Mouse (Mus musculus): ENCODE results near the gene Nln.

Nln gene

DNA sequence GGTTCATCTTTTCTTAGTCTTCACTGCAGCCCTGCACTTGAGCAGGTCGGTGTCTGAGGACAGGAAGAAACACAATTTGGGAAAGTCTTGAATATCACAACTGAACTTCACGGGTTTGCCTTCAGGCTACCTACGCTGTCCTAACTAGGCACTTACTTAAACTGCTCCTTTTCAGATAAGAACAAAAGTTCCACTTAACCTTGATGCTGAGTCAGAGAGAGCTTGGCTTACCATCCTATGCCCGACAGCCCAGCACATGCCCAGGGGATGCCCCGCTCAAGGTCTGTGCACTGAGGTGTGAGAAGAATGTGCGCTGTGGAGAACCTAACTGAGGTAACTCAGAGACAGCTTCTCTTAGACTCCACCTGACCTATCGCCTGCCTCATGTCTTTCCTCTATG, 67.9 kb downstream of the Nln start:
- DNase-seq (ENCODE audit: low spot score): no peak

DNA sequence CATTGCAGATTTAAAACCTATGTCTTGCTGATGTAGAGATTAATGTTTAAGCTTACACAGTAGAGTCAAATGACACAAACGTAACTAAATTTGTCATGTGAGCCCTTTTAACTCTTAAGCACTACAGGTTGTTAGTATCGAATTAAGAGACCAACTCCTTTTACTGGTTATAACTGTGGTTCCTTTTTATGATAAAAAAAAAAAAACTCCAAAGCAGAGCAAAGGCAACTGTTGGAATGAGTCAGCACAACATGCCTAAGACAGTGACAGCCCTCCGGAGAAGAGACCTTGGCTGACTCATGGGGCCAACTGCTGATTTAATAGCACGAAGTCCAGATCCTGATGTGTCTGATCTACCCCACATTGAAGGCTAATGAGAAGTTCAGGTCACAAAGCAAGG, 68.5 kb downstream of the Nln start:
- DNase-seq (ENCODE audit: low spot score): peak; percentile 42

DNA sequence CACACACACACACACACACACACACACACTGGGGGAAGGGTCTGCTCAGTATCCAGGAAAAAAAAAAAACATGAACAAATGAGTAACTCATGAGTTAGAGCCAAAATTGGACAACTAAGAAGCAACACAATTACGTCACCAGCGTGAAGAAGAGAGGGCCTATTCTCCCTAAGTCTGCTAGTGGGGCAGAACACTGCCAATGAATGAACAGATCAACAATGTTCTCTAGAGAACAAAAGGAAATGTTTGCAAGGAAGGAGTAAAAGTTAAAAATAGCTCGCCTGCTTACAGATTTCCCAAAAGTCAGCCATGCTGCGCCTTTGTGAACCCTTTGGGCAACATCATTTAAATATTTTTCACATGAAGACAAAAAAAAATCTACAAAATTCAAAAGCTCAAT, 69.6 kb downstream of the Nln start:
- DNase-seq (ENCODE audit: low spot score): no peak

DNA sequence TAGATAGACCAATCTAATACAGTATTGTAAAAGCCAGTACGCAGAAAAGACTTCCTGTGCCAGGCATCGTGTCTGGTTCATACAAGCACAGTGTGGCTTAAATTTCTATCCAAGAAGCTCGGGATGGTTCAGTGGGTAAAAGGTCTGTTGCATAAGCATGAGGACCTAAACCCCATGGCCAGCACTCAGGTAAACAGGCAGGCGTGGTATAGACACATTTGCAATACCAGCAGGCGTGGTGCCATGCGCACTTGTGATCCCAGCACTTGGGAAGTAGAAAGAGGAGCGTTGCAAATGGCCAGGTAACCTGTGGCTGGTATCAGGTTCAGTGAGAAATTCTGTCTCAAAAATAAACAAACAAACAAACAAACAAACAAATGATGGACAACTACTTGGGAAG, 70.5 kb downstream of the Nln start:
- DNase-seq (ENCODE audit: low spot score): no peak

DNA sequence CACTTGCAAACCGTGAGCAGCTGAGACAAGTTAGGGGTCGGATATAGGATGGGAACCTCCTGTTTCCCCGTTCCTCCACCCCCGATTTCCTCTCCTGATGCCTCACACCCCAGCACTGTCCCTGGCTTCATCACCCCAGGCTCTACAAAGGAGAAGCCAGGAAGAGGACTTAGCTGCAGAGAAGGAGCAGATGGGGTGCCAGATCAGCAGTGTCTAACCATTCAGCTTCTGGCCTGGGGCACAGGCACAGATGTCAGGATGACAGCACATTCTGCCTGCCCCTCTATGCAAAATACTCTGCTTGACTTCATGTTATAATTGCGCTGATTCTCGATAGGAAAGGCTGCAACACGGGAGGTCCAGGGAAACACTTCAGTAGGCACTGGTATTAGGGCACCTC, 71.1 kb downstream of the Nln start:
- no peak for DNase-seq (ENCODE audit: low spot score)

DNA sequence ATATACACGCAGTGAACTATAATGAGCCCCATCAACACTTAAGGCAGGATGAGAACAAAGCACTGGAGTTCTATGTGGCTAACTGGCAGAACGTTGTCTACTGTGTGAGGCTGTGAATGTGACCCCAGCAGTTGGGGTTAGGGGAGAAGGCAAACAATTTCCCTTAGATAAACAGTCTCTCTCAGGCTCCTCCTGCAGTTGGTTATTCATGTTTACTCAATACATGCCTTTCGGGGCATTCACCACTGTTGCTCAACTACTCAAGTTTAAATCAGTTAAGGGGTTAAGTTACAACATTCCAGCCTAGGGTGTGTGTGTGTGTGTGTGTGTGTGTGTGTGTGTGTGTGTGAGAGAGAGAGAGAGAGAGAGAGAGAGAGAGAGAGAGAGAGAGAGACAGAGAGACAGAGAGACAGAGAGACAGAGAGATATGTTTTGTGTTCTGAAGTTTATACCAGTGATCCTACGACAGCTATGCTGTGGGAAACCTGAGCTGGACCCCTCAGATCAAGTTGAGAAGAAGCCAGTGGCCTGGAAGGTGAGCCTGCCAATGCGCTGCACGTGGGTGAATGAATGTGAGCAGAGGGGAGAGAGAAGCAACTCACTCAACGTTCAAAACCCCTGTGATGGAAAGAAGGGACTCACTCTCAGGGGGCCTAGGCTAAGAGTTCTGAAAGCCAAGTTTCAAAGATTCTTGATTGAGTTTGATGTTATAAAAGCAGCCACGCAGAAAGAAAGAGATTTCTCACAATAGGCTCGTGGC, 71.7 kb downstream of the Nln start:
- DNase-seq (ENCODE audit: low spot score): peak; percentile 85

DNA sequence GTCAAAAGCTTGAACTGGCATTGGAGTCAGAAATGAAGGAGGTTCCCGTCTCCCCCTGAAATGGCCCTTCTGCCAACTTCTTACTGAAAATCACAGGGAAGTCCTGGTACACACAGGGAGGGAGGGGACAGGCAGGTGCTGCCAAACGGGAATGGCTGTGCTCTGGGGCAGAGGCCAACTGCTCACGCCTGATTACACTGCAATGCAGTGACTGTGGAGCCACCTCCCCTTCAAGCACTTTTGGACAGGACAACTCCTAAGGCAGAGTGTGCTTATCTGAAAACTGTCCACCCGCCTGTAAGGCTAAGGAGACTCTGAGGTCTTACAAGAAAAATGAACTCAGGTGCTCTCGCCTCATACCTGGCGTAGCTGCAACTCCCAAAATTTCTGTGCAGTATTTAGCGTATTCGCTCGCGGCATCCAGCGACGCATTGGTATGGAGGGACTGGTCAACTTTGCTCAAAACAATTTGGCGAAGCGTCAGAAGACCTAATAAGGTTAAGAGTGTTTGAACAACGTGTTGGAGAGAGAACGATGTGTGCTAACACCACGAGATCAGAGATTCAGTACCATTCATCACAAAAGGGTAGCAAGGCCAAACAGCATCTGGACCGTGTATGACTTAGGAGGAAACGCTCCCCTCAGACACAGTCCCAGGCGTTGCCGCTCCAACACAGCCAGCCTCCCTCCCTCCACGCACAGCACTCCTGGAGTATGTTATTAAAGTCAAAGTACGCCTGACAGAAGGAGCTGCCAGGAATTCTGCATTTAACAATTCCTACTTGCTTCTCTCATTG, 72.7 kb downstream of the Nln start:
- peak; percentile 59 for DNase-seq (ENCODE audit: low spot score)

DNA sequence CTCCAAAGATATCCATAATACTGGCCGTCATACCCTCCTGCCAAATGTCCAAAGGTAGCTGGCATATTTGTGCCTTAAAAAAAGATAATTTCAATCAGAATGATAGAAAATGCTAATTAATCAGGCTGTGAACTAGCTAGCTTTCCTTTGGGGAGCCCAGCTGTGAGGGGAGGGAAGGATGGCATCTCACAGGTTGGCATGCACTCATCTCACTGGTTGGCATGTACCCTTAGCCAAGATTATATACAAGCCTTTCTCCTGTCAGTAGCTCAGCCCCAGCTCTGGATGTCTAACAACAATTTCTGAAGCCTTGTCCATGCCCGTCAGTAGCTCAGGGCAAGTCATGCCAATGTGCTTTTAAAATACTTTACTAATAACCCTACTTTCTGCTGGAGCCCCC, 73.8 kb downstream of the Nln start:
- DNase-seq (ENCODE audit: low spot score): no peak

DNA sequence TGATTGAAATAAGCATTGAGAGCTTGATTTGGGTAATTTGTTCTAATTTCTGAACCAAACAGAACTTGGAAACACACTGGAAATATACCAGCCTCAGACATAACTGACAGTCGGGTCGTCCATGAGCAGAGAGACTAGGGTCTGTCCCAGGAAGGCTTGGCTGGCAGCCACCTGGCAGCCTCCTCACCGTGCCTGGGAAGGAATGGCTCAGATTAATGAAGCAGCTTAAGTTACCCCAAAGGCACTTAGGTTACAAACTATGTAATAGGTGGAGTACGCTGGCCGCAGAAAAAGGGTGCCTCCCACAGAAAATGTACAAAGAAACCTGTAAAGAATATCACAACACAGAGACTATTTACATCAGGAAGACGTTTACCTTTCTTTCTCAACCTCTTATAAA, 74.6 kb downstream of the Nln start:
- DNase-seq (ENCODE audit: low spot score): no peak

DNA sequence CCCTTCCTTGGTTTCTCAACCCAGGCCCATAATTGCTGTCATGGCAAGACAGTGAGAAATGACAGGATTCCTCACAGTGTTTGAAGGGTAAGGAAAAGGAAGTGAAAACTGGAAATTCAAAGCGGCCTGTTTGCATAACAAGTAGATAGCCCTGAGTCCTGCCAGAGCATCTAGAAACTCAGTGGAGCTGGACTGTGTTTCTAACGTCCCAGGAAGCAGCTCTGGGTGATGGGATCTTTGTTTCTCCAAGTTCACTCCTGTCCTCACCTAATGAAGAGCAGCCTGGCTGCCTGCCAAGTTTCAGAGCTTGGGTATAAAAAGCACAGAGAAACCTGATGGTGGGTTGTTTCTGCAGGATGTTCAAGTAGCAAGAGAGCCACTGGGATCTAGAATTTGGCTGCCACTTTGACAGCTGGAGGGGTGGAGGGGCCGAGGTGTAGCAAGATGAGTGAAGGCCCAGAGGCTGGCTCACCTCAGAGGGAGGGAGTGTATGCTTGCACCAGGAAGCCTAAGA, 76.7 kb downstream of the Nln start:
- DNase-seq (ENCODE audit: low spot score): peak; percentile 34

DNA sequence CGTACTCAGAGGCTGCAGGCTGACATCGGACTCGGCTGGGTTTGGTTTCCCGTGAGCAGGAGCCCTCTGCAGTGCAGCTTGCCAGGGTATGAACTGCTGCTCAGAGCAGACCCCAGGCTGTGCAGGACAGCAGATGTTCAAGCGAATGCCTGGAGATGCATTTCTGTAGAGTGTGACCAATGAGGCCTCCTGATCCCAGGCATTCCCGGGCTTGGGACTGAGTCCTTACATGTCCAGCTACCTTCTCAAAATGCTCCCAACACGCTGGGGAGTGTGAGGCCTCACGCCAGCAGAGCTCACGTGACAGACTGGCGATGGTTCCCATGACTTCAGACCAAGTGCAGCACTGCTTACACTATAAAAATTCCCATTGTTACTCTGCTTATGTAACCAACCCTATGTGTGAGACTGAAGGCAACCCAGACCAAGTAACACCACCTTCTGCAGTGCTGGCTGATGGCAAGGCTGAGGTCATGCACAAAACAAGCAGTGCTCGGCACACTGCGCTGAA, 77.5 kb downstream of the Nln start:
- DNase-seq (ENCODE audit: low spot score): no peak

DNA sequence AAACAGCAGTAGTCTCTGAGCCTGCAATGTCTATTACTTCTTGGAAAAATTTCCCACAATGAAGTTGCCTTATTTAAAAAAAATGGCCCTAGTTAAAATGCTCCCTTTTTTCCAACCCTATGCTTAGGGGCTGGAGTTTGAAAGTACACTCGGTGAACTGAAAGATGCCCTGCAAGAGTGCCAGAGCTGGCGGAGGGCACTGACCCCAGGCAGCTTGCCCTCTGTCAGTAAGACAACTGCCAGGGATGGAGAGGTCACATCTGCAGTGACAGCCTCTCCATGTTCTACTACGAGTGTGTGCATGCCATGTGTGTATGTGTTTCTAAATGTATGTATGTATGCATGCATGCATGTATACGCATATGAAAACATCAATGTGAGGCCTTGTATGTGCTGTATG, 78.5 kb downstream of the Nln start:
- DNase-seq (ENCODE audit: low spot score): no peak

DNA sequence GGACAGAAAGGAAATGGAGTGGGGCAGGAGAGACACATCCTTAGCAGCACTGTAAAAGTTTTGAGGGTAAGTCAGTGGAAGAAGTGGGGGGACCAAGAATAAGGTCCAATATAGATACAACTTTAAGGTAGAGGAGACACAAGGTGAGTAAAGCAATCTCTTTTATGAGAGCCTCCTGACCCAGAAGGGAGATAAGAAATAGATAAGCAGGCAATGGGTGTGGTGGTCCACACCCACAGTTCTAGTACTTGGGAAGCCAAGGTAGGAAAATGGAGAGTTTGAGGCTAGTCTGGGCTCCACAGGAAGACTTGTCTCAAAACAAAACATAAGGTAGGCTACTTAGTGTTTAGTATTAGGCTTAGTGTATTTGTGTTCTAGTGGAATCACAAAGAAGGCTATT, 79.9 kb downstream of the Nln start:
- DNase-seq (ENCODE audit: low spot score): no peak

DNA sequence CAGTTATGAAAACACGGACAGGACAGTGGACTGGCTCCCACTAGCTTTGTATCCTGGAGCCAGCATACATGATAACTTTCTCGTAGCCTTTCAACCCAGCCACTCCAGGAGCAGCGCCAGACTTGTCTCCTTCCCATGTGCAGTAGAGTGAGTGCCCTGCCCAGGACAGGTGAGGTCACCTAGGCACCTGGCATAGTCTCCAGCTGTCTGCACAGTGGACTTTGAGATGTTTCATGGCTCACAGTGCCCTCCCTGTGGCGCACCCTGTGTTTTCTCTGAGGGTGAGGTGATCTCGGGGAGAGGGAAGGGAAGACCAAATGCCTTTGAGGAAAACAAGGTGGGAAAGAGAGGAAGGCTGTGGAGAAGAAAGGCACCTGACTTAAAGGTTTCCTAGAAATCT, 80.3 kb downstream of the Nln start:
- DNase-seq (ENCODE audit: low spot score): no peak

DNA sequence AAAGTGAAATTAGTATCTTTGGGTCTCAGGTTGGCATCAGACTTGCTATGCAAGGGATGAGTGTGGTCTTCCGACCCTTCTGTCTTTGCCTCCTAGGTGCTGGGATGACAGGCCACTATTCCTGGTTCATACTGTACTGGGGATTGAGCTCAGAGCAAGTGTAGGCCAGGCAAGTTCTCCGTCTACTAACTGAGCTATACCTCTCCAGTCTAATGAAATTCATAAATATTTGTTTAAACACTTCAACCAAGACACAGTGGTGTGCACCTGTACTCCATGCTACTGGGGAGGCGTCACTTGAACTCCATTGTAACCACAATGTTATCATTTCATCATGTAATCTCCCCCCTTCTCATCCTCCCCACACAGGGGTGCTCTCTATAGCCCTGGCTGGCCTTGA, 82.9 kb downstream of the Nln start:
- DNase-seq (ENCODE audit: low spot score): no peak

DNA sequence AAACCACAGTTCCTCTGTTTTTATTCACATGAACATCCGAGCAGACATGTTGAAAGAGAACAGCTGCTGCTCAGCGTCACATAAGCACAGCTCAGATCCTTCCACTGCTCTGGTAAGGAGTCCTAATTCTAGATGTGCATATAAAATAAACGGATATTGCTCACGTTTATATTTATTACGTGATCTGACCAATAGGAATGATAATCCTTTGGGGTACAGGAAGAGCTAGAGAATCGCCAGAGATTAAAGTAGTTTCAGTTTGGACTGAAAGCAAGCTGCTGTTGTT, 83.8 kb downstream of the Nln start:
- no peak for DNase-seq (ENCODE audit: low spot score)

DNA sequence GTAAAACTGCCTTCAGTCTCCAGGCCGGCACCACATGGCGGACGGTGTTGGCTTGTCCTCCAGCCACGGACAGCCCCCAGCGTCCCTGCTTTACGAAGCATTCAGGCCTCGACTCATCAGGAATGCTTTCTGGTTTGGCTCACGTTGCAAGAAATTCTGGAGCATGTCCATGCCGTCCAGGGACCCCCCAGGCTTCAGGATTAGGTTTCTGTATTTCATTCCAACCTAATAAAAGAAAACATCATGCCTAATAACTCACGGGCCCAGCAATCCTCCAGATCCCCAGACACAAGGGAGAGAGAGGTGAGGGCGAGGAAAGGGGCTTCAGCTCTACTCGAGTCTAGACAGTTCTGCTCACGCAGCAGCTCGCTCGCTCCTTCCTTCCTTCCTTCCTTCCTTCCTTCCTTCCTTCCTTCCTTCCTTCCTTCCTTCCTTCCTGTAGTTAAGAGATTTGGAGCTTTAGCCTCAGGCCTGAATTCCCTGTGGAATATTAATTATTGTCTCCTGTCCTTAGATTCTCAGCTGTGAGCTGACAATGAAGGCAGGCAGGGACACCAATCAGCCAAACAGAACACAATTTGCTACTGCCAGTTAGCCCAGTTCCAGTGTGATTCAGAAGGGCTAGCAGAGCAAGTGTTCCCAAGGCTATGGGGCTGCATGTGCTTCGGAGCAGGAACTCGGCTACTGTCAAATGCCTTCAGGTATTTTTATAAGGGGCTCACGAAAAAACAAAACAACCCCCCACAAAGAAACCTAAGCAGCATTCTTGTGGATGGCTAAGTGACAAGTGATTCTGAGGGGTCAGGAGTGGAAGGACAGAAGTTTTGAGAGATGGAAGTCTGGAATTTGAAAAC, 84.3 kb downstream of the Nln start:
- DNase-seq (ENCODE audit: low spot score): no peak

DNA sequence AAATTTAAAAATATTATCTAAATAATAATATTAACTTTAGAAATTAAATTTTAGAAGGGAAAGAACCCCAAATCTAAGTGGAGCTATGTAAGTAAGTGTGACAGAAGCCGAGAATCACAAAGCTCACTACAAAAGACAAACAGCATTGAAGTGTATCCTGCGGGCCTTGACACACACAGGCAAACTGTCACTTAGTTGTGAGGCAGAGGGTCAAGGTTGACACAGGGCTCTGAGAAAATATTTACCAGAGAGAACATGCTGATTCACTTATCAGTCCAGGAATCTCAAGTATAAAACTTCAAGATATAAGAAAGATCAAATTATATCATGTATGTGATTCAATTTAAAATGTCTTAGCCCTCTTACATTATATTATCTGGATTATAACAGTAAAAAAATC, 85.1 kb downstream of the Nln start:
- DNase-seq (ENCODE audit: low spot score): no peak

DNA sequence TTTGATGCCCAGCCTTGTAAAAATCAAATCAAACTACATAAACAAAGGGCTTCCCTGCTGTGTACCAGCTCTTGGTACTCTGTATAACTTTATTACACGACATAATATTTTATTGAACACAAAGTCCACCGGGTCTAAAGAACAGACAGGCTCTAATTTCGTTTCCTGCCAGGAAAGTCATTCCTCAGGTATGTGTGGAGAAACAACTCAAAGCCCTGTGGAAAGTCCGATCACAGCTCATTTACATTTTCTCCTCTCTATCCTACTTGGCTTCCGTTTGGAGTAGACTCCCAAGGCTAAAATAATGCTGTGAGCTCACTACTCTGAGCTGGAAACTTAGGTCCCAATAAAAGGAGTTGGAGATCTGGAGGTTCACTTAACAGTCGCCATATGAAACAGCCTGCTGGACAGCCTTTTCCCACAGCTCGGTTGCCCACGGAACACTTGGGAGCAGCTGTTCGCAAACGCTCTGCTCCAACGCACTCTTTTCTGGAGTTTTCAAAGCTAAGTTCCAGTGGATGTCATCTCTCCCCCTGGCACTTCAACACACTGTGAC, 86.0 kb downstream of the Nln start:
- no peak for DNase-seq (ENCODE audit: low spot score)

DNA sequence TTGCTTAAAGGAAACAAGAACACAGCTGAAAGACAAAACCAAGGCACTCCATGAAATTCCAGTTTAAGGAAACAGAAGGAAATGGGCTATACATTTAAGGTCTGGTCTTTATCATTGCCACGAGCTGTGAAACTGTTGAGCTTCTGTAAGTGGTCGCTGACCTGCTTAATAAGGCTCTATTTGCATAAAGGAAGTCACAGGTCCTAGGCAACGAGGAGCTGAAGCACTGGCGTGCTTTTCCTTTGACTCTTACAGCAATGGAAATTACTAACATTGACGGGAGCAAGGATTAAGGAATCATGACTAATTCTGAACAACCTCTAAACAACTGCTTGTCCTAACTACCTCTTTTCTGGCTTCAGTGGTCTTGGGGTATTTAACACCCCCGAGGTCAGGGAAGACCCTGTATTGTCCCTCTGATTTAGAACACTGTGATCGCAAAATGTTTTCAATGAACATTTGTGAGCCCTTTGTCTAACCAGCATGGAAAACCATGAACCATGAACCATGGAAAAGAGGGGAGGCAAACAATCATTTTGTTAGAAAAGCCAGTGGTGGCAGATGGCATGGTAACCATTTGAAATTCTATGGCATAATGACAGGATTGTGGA, 90.8 kb downstream of the Nln start:
- no peak for DNase-seq (ENCODE audit: low spot score)

DNA sequence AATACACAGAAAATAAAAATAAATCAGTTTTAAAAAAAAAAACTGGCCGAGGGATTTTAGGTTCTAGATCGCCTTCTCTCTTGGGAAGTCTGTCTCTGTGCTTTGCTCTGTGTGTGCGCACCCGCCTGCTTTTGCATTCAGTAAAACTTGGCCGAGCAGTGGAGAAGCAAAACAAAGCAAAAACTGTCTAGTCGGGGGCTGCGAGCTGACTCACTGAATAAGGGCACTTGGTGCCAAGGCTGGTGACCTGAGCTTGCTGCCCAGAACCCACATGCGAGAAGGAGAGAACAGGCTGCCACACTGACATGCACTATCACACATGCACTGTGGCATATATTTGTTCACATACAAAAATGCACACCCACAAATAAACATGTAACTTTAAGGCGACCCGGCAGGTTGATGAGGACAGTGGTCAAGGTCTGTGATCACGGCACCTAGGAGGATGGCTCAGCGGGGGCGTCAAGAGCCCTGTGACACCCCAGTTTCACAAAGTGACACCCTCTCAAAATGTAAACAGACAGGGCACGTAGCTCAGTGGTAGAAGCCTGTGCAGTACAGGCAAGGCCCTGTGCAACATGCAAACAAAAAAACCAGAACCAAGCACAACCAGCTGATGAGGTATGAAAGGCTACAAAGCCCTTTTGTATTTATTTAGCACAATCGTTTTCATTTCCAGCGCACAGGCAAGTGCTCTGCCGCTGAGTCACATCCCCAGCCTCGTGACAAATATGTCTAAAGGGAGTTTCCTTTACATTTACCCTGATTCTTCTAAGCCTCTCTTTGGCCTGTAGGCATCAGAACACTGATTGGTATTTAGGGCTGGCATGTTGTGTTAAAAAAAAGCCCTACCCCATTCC, 93.9 kb downstream of the Nln start:
- no peak for DNase-seq (ENCODE audit: low spot score)

Measured in yolk sac, embryonic 10.5 days (tissue).